Mouse (Mus musculus): ENCODE measurements around the gene Lrrc7. TPM values are rescaled to one million over a fixed set of nuclear protein-coding genes. Genes with fewer than 3 reads are reported as not detected.

Gene Lrrc7
- polyA plus RNA-seq, 1 experiment from 2014 or later, result 0.03 TPM

DNA sequence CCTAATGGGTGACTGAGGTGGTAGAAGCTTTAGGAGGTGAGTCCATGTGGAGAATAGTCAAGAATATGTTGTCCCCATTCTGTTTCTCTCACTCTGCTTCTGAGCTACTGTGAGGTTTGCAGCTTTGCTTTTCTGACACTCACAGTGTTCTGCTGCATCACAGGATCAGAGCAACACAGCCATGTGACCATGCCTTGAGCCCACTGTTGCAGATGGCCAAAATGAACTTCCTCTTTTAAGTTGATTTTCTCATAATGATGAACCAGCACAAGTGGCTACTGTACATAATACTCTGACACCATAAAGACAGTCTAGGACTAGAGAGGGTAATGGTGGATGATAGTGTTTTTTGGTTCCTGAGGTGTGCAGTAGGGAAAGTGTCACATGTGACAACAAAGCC, 366.6 kb downstream of the Lrrc7 start:
- Histone ChIP-seq H3K9me3 (no peaks in the 10 kb centered on the region), H3K4me1 (no peaks in the 10 kb centered on the region), H3K4me3 (no peak overlapping the region), H3K27me3 (ENCODE audit: insufficient read depth, poor library complexity, severe bottlenecking) (no peaks in the 10 kb centered on the region), H3K36me3 (no peaks in the 10 kb centered on the region), H3K27ac (no peak overlapping the region)
- no peak for DNase-seq (ENCODE audit: low spot score)

- Histone ChIP-seq H3K27ac (no peak overlapping the region), H3K9me3 (no peaks in the 10 kb centered on the region), H3K36me3 (no peaks in the 10 kb centered on the region), H3K4me1 (no peaks in the 10 kb centered on the region), H3K27me3 (ENCODE audit: insufficient read depth, poor library complexity, severe bottlenecking) (no peaks in the 10 kb centered on the region), H3K4me3 (no peak overlapping the region)
- no peak for DNase-seq (ENCODE audit: low spot score)
- WGBS, result 53% methylated on average over 1 of the region's 1 CpGs
Measured at GRCm38 (mm10) chr3:158193229-158193628, 368.8 kb downstream of the Lrrc7 start.

DNA sequence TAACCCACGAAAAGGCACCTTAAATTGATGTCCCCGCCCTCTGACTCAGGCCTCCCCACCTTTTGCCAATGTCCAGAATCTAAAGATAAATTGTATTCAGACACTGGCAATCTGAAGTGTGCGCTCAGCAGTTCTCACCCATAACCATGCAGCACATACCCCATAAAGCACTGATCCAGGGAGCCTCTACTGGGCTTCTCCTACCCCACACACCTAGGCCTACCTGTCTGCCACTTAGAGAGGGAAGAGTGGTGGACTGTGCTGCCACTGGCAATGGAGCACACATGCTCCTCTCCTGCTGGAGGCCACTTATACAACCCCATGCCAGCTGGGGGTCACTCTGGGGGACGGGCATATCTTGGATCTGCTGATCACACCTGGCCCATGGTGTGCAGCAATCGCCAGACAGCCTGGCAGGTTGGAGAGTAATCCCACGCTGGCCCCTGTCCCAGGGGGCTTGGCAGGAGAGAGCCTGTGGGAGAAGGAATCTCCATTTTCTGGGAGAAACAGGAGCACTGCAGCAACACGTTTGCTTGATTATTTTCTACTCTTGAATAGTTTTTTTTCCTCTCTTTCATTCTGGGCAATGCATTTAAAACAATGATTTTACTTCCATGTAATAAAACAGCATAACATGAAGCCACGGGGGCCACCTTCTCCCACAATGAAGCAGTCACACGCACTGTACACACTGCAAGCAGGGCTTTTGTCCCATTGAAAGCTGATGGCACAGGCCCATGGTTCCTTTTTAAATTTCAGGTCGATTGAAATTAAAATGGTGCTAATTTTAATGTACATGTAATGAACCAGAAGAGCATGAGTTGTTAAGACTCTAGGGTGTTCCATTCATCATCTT, 386.9 kb downstream of the Lrrc7 start:
- H3K27me3 ChIP-seq (ENCODE audit: insufficient read depth, poor library complexity, severe bottlenecking), result no peaks in the 10 kb centered on the region
- no peak overlapping the region for H3K27ac ChIP-seq
- 72% methylated on average over 10 of the region's 10 CpGs for WGBS
- H3K9me3 ChIP-seq, result no peaks in the 10 kb centered on the region
- no peaks in the 10 kb centered on the region for H3K4me1 ChIP-seq
- no peak overlapping the region for H3K4me3 ChIP-seq
- H3K36me3 ChIP-seq, result no peaks in the 10 kb centered on the region
- DNase-seq (ENCODE audit: low spot score), result no peak

GRCm38 (mm10) chr3:158169180-158169579, 392.8 kb downstream of the Lrrc7 start:
- no peak for DNase-seq (ENCODE audit: low spot score)
- WGBS, result 93% methylated on average over 8 of the region's 8 CpGs
- no peaks in the 10 kb centered on the region for H3K9me3 ChIP-seq
- no peaks in the 10 kb centered on the region for H3K4me1 ChIP-seq
- no peaks in the 10 kb centered on the region for H3K27me3 ChIP-seq (ENCODE audit: insufficient read depth, poor library complexity, severe bottlenecking)
- H3K4me3 ChIP-seq, result no peak overlapping the region
- H3K36me3 ChIP-seq, result no peaks in the 10 kb centered on the region
- no peak overlapping the region for H3K27ac ChIP-seq

DNA sequence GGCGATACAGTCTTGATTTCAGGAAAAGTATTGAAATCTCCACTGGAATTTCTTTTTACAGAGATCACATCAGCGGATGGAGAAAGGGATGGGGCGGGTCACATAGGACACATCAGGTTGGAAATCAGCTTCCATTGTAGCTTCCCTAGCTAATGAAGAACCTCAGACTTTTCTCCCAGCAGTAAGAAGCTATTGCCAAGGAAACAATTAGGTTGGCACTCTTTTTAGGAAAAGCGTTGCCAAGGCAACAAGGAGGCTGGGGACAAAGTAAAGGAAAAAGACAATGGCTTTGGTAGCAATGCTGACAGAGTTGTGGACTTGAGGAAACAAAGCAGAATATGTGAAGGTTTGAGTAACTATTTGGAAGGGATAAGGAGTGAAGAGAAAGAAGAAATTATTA, 393.6 kb downstream of the Lrrc7 start:
- Histone ChIP-seq H3K36me3 (no peaks in the 10 kb centered on the region), H3K4me3 (no peak overlapping the region), H3K27me3 (ENCODE audit: insufficient read depth, poor library complexity, severe bottlenecking) (no peaks in the 10 kb centered on the region), H3K27ac (no peak overlapping the region), H3K4me1 (no peaks in the 10 kb centered on the region), H3K9me3 (no peaks in the 10 kb centered on the region)
- 89% methylated on average over 4 of the region's 4 CpGs for WGBS
- no peak for DNase-seq (ENCODE audit: low spot score)

GRCm38 (mm10) chr3:158165004-158165403, 397.0 kb downstream of the Lrrc7 start:
- no peaks in the 10 kb centered on the region for H3K9me3 ChIP-seq
- no peaks in the 10 kb centered on the region for H3K4me1 ChIP-seq
- H3K4me3 ChIP-seq, result no peak overlapping the region
- H3K27me3 ChIP-seq (ENCODE audit: insufficient read depth, poor library complexity, severe bottlenecking), result no peaks in the 10 kb centered on the region
- no peak for DNase-seq (ENCODE audit: low spot score)
- H3K27ac ChIP-seq, result no peak overlapping the region
- H3K36me3 ChIP-seq, result no peaks in the 10 kb centered on the region

DNA sequence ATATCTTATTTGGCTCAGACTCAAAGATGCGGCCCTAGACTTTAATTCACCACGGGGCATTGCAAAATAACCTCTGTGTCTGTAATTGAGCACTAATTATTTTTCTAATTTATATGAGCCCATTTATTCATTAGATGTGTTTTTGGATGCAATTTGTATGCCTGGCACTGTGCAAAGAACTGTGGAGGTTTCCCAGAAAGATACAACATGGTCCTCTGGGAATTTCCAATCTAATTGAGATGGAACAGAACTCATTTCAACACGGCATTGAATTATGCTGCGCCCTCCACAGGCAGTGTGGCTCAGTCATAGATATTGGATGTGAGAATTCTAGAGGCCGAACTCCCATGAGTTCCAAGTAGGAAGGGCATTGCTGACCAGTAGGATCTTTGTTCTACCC, 397.6 kb downstream of the Lrrc7 start:
- no peak overlapping the region for H3K4me3 ChIP-seq
- H3K27ac ChIP-seq, result no peak overlapping the region
- H3K4me1 ChIP-seq, result no peaks in the 10 kb centered on the region
- no peaks in the 10 kb centered on the region for H3K27me3 ChIP-seq (ENCODE audit: insufficient read depth, poor library complexity, severe bottlenecking)
- H3K9me3 ChIP-seq, result no peaks in the 10 kb centered on the region
- DNase-seq (ENCODE audit: low spot score), result no peak
- H3K36me3 ChIP-seq, result no peaks in the 10 kb centered on the region
- 78% methylated on average over 5 of the region's 5 CpGs for WGBS

- no peaks in the 10 kb centered on the region for H3K9me3 ChIP-seq
- H3K27me3 ChIP-seq (ENCODE audit: insufficient read depth, poor library complexity, severe bottlenecking), result no peaks in the 10 kb centered on the region
- no peak overlapping the region for H3K27ac ChIP-seq
- no peaks in the 10 kb centered on the region for H3K4me1 ChIP-seq
- 72% methylated on average over 4 of the region's 4 CpGs for WGBS
- H3K36me3 ChIP-seq, result no peaks in the 10 kb centered on the region
- H3K4me3 ChIP-seq, result no peak overlapping the region
- DNase-seq (ENCODE audit: low spot score), result no peak
Measured at GRCm38 (mm10) chr3:158163127-158163526, 398.9 kb downstream of the Lrrc7 start.

DNA sequence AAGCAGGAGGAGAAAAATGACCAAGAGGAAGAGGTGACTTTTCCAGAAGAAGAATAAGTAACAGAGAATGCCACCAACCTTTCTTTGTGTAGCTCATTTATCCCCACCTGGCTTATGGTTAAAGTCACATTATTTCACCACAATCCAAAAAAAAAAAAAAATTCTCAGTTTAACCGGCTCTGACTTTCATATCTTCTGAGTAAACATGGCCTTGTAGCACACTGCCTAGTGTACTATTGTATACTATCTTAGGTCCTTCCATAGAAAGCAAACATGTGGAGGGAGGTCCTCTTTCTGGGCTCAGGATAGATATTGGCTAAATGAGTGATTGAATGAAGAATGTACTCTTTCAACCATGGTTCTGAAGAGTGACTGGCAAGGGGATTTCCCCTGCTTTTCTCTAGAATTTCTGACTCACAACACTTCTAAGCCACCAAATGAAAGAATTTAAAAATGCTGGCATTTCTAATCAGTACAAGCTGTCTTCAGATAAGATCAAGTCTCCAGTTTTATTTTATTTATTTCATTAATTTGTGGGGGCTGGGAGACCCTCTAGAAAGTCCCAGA, 400.0 kb downstream of the Lrrc7 start:
- Histone ChIP-seq H3K4me3 (no peak overlapping the region), H3K27ac (no peak overlapping the region), H3K4me1 (no peaks in the 10 kb centered on the region), H3K9me3 (no peaks in the 10 kb centered on the region), H3K27me3 (ENCODE audit: insufficient read depth, poor library complexity, severe bottlenecking) (no peaks in the 10 kb centered on the region), H3K36me3 (no peaks in the 10 kb centered on the region)
- 55% methylated on average over 1 of the region's 1 CpGs for WGBS
- DNase-seq (ENCODE audit: low spot score), result no peak

- Histone ChIP-seq H3K27ac (no peak overlapping the region), H3K4me1 (no peaks in the 10 kb centered on the region), H3K9me3 (no peaks in the 10 kb centered on the region), H3K27me3 (ENCODE audit: insufficient read depth, poor library complexity, severe bottlenecking) (no peaks in the 10 kb centered on the region), H3K36me3 (no peaks in the 10 kb centered on the region), H3K4me3 (no peak overlapping the region)
- 72% methylated on average over 3 of the region's 3 CpGs for whole genome bisulfite sequencing
- no peak for DNase-seq (ENCODE audit: low spot score)
Measured at GRCm38 (mm10) chr3:158155515-158156286, 406.3 kb downstream of the Lrrc7 start.

- WGBS, result 85% methylated on average over 3 of the region's 3 CpGs
- DNase-seq (ENCODE audit: low spot score), result no peak
- no peaks in the 10 kb centered on the region for H3K4me1 ChIP-seq
- H3K27me3 ChIP-seq (ENCODE audit: insufficient read depth, poor library complexity, severe bottlenecking), result no peaks in the 10 kb centered on the region
- H3K4me3 ChIP-seq, result no peak overlapping the region
- H3K9me3 ChIP-seq, result no peaks in the 10 kb centered on the region
- no peaks in the 10 kb centered on the region for H3K36me3 ChIP-seq
- no peak overlapping the region for H3K27ac ChIP-seq
Measured at GRCm38 (mm10) chr3:158154134-158154533, 407.9 kb downstream of the Lrrc7 start.

GRCm38 (mm10) chr3:158148998-158149397, 413.0 kb downstream of the Lrrc7 start:
- no peak for DNase-seq (ENCODE audit: low spot score)
- Histone ChIP-seq H3K27me3 (ENCODE audit: insufficient read depth, poor library complexity, severe bottlenecking) (no peaks in the 10 kb centered on the region), H3K27ac (no peak overlapping the region), H3K9me3 (no peaks in the 10 kb centered on the region), H3K4me3 (no peak overlapping the region), H3K36me3 (no peaks in the 10 kb centered on the region), H3K4me1 (no peaks in the 10 kb centered on the region)
- 83% methylated on average over 1 of the region's 1 CpGs for WGBS

DNA sequence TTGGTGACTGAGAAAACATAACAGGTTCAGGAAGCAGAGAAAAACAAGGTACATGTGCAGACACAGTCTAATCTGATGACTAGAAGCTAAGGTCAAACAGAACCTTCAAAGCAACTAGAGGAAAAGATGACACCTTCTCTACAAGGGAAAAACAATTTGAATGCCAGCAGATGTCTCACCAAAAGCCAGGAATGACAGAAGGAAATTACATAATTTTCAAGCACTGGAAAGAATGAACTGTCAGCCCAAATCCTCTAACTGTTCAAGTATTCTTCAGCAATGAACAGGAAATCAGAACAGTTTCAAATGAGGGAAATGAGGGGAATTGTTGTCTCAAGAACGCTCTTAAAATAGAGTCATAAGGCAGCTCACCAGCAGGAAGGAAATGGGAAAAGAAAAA, 421.4 kb downstream of the Lrrc7 start:
- WGBS, result 33% methylated on average over 1 of the region's 1 CpGs
- no peak overlapping the region for H3K4me3 ChIP-seq
- H3K4me1 ChIP-seq, result no peaks in the 10 kb centered on the region
- H3K9me3 ChIP-seq, result no peaks in the 10 kb centered on the region
- no peak overlapping the region for H3K27ac ChIP-seq
- H3K27me3 ChIP-seq (ENCODE audit: insufficient read depth, poor library complexity, severe bottlenecking), result no peaks in the 10 kb centered on the region
- no peaks in the 10 kb centered on the region for H3K36me3 ChIP-seq
- DNase-seq (ENCODE audit: low spot score), result no peak
